Mouse (Mus musculus) thymus, postnatal 4 days (tissue): ENCODE data around the gene Olfr1232.

Experiments
- DNase-seq: peaks from one replicate; pipeline ENCODE4 v3.0.0; 2021

The Olfr1232 gene

DNA sequence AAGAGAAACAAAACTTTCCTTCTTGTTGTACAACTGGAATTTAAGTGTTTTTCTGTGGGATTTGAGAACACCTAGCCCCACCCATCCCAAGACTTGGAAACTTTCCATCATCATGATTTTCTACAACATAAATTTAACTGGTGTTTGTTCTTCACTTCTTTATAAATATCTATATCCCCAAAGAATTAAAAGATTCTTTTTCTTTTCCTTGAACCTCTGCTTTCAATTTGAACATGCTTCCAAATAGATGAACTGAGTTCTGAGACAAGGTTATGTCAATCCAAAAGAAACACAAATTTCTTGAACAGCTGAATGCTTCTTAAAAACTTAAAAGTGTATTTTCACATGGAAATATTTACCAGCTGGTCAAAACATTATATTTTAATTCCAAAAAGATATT, at the start of gene Olfr1232:
TSS of gene Olfr1232 (minus strand) at position 101 of the 400 bp plus-strand sequence.
- DNase-seq: no peak

DNA sequence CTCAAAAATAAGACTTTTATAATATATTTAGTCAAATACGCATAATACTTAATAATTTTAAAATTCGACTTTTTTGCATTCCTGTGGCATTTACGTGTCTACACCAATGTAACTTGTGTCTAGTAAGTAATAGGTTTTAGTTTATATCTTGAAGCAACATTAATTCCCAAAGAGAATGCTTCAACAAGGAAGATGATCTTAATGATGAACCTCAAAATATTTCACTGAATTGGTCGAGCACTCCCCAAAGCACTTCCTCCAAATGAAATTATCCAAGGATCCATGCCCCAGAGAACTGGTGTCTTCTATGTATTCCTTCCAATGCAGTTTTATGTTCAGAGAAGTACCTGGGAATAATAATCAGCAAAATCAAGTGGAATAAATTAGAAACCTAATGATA, 35.3 kb upstream of the Olfr1232 start, which contains the start of gene Olfr1234:
TSS of gene Olfr1234 (minus strand) at position 101 of the 400 bp plus-strand sequence.
- no peak for DNase-seq

DNA sequence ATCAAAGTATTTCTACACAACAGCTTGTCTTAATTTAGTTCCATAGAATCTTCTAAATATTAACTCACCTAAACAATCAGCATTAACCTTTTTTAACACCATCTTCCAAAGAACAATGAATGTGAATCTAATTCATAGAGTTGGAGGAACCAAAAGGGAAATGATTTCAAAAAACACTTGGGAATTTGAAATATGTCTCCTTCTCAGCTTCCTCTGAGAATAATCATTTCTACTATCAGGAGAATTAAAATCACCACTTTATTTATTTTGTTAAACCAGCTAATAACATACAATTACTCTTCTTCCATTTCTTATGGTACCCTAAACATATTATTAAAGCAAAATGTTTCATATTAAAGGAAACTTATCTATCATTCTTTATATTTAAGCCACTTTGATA, 12.8 kb upstream of the Olfr1232 start, which contains the start of gene Olfr1233:
TSS of gene Olfr1233 (minus strand) at position 101 of the 400 bp plus-strand sequence.
- DNase-seq: no peak

DNA sequence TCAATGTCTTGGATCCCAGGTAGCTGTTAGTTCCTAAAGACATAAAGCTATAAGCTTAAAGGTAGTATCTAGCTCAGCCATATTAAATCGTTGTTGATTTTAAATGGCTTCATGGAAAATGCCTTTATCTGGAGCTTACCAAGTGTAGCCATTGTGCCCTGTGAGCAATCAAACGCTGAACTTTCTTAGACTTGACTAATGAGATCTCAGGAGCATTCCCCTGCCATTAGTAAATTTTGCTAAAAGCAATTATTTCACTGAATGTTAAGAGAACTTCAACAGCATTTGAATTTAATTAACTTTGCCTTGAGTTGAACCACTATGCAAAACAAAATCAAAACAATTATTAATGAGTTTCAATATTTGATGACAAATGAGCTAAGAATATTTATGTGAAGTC, 22.5 kb downstream of the Olfr1232 start, which contains the start of gene Olfr1231:
TSS of gene Olfr1231 (minus strand) at position 101 of the 400 bp plus-strand sequence.
- DNase-seq: no peak

DNA sequence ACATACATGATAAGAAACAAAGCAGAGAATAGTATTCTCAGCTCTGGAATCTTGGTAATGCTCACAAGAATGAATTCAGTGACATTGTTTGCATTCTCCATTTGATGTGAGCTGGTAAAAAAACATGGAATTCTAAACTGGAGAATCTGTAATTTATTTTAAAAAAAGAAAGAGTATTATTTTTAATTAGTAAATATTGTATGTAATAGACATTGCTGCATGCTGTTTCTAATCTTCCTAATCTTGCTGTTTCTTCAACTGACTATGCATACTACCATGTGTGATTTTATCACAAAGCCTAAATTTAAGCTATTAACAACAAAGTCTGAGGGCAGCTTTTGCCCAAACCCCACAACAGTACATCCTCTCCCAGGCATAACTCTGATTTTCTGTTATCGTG, 32.3 kb downstream of the Olfr1232 start, which contains the start of gene Olfr1230:
TSS of gene Olfr1230 (minus strand) at position 101 of the 400 bp plus-strand sequence.
- DNase-seq: no peak

DNA sequence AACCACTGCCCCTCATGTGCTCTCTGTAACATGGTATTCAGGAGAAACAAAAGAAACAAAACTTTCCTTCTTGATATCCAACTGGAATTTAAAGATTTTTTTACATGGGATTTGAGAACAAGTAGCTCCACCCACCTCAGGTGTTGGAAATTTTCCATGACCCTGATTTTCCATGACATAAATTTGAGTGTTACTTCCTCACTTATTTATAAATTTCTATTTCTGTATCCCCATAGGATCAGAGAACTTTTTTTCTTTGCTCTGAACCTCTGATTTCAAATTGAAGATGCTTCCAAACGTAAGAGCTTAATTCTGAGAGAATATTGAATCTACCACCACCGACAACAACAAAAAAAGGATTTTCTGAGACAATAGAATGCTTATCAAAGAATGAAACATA, 41.6 kb downstream of the Olfr1232 start, which contains the start of gene Olfr1229:
TSS of gene Olfr1229 (minus strand) at position 101 of the 400 bp plus-strand sequence.
- no peak for DNase-seq
